Mouse (Mus musculus): ENCODE data around the gene Gm498. TPM values are rescaled to one million over a fixed set of nuclear protein-coding genes. Genes with fewer than 3 reads are reported as not detected.

Gene Gm498
- not detected in 2 replicates for total RNA-seq (2014; rRNA removed)
- polyA plus RNA-seq (2015; fragmentation: Nextera tagmentation; extraction: Ambion mirVana), result not detected in 2 replicates

GRCm38 (mm10) chr7:143866538-143866937 lies at the start of gene Gm498:
Gm498 (plus strand) TSS chr7:143866838.
- H3K27ac ChIP-seq, result no peak within 1 kb of the TSS
- no peaks in the 10 kb centered on the region for H3K4me1 ChIP-seq (ENCODE audit: insufficient read depth, low read length)
- no peak within 1 kb of the TSS for H3K4me2 ChIP-seq (ENCODE audit: low read depth, low read length)
- ATAC-seq (no peak), DNase-seq (ENCODE audit: low spot score) (no peak)
- H3K9me3 ChIP-seq (ENCODE audit: low read length), result no peaks in the 10 kb centered on the region
- no peak within 1 kb of the TSS for H3K4me3 ChIP-seq (ENCODE audit: low read length)
- TF ChIP-seq CTCF (IDR thresholded peaks at IDR 0.05; ENCODE audit: low read depth), result no peak
- no peaks in the 10 kb centered on the region for H3K27me3 ChIP-seq (ENCODE audit: insufficient read depth, low read length)
- no peak within 1 kb of the TSS for H3K9ac ChIP-seq (replicated peaks; ENCODE audit: low read length)
- 70% methylated on average over 2 of the region's 2 CpGs for whole genome bisulfite sequencing
- no peaks in the 10 kb centered on the region for H3K36me3 ChIP-seq (ENCODE audit: insufficient read depth, low read length)

- H3K4me2 ChIP-seq (ENCODE audit: low read depth, low read length), result no peak overlapping the region
- no peaks in the 10 kb centered on the region for H3K27me3 ChIP-seq (ENCODE audit: insufficient read depth, low read length)
- H3K27ac ChIP-seq, result no peak overlapping the region
- TF ChIP-seq CTCF (IDR thresholded peaks at IDR 0.05; ENCODE audit: low read depth), result no peak
- 86% methylated on average over 4 of the region's 4 CpGs for whole genome bisulfite sequencing
- peaks cover 16% of the 10 kb centered on the region; the same call in 1 of the 2 replicates for H3K36me3 ChIP-seq (ENCODE audit: insufficient read depth, low read length)
- H3K9me3 ChIP-seq (ENCODE audit: low read length), result no peaks in the 10 kb centered on the region
- ATAC-seq (no peak), DNase-seq (ENCODE audit: low spot score) (no peak)
- H3K4me3 ChIP-seq (ENCODE audit: low read length), result no peak overlapping the region
- H3K9ac ChIP-seq (replicated peaks; ENCODE audit: low read length), result no peak overlapping the region
- peaks cover 8% of the 10 kb centered on the region; the same call in 1 of the 2 replicates for H3K4me1 ChIP-seq (ENCODE audit: insufficient read depth, low read length)
These were observed 47.4 kb upstream of the Gm498 start for GRCm38 (mm10) chr7:143819201-143819600.

DNA sequence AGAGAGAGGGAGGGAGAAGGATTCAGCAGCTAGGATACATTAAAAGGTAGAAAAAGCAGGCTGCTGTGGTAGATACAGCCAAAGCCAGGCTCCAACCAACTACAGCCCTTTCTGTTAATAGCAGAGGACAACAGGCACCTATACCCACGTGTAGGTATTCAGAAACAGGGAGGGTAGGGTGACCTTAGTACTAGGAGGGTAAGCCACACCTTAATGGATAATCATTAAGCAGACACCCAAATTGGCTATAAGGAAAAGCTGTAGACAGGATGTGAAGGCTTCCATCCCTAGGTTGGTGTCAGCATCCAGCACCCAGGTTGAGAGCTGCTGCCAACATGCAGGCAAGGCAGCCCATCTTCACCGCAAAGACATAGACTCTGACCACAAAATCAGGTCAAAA lies 45.4 kb upstream of the Gm498 start:
- Histone ChIP-seq H3K36me3 (ENCODE audit: insufficient read depth, low read length) (peaks cover under 1% of the 10 kb centered on the region; the same call in 1 of the 2 replicates), H3K4me1 (ENCODE audit: insufficient read depth, low read length) (peaks cover 8% of the 10 kb centered on the region; the same call in 1 of the 2 replicates), H3K9ac (replicated peaks; ENCODE audit: low read length) (no peak overlapping the region), H3K4me3 (ENCODE audit: low read length) (no peak overlapping the region), H3K9me3 (ENCODE audit: low read length) (no peaks in the 10 kb centered on the region), H3K4me2 (ENCODE audit: low read depth, low read length) (no peak overlapping the region), H3K27me3 (ENCODE audit: insufficient read depth, low read length) (no peaks in the 10 kb centered on the region), H3K27ac (no peak overlapping the region)
- DNase-seq (ENCODE audit: low spot score) (no peak), ATAC-seq (no peak)
- WGBS, result 91% methylated on average over 2 of the region's 2 CpGs
- TF ChIP-seq CTCF (IDR thresholded peaks at IDR 0.05; ENCODE audit: low read depth), result no peak

GRCm38 (mm10) chr7:143822375-143823265 lies 44.0 kb upstream of the Gm498 start, which contains the start of the genes Nadsyn1 and Dhcr7:
Nadsyn1 (minus strand) TSS chr7:143822849.
Dhcr7 (plus strand) TSS chr7:143823145.
- no peaks in the 10 kb centered on the region for H3K9me3 ChIP-seq (ENCODE audit: low read length)
- under 1% methylated on average over 38 of the region's 40 CpGs for WGBS
- peak within 1 kb of the TSS; percentile 59 for H3K4me3 ChIP-seq (ENCODE audit: low read length)
- peak within 1 kb of the TSS; percentile 62 for H3K27ac ChIP-seq
- H3K4me2 ChIP-seq (ENCODE audit: low read depth, low read length), result peak within 1 kb of the TSS; percentile 74
- H3K27me3 ChIP-seq (ENCODE audit: insufficient read depth, low read length), result no peaks in the 10 kb centered on the region
- H3K4me1 ChIP-seq (ENCODE audit: insufficient read depth, low read length), result peaks cover 8% of the 10 kb centered on the region; the same call in 1 of the 2 replicates
- peak; percentile 99 for ATAC-seq
- peak; percentile 99 for DNase-seq (ENCODE audit: low spot score)
- TF ChIP-seq CTCF (IDR thresholded peaks at IDR 0.05; ENCODE audit: low read depth), result no peak
- H3K36me3 ChIP-seq (ENCODE audit: insufficient read depth, low read length), result no peaks in the 10 kb centered on the region; the same call in 1 of the 2 replicates
- H3K9ac ChIP-seq (replicated peaks; ENCODE audit: low read length), result peak within 1 kb of the TSS; percentile 74

GRCm38 (mm10) chr7:143823266-143823605 lies 43.4 kb upstream of the Gm498 start:
- Histone ChIP-seq H3K9ac (replicated peaks; ENCODE audit: low read length) (peak overlapping the region; percentile 74), H3K4me3 (ENCODE audit: low read length) (peak overlapping the region; percentile 59), H3K27me3 (ENCODE audit: insufficient read depth, low read length) (no peaks in the 10 kb centered on the region), H3K27ac (peak overlapping the region; percentile 59; the same call in 1 of the 2 replicates), H3K36me3 (ENCODE audit: insufficient read depth, low read length) (no peaks in the 10 kb centered on the region; the same call in 1 of the 2 replicates), H3K4me2 (ENCODE audit: low read depth, low read length) (peak overlapping the region; percentile 74), H3K4me1 (ENCODE audit: insufficient read depth, low read length) (peaks cover 8% of the 10 kb centered on the region; the same call in 1 of the 2 replicates), H3K9me3 (ENCODE audit: low read length) (no peaks in the 10 kb centered on the region)
- ATAC-seq, result no peak
- 0 out of 2 replicates have a peak, but pooled peaks have one; percentile 18 for TF ChIP-seq CTCF (IDR thresholded peaks at IDR 0.05; ENCODE audit: low read depth)
- no peak for DNase-seq (ENCODE audit: low spot score)
- 83% methylated on average over 4 of the region's 4 CpGs for WGBS

DNA sequence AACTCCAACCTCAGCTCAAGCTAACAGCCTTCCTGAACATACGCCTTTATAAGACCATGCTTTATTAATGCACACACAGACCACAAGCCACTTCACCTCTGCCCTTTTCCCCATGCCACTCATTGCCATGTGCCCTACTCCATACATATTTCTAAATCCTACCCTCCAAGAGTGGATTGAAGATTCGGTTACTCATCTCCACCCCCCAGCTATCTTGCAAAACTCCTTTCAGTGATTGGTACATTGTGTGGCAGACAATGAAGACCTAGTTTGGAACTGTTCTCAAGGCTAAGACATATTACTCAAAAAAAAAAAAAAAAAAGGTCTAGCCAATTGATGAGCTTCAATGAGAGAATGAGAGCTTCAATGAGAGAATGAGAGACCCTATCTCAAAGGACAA lies 39.7 kb upstream of the Gm498 start:
- Histone ChIP-seq H3K4me2 (ENCODE audit: low read depth, low read length) (no peak overlapping the region), H3K9me3 (ENCODE audit: low read length) (no peaks in the 10 kb centered on the region), H3K4me1 (ENCODE audit: insufficient read depth, low read length) (peaks cover 13% of the 10 kb centered on the region), H3K9ac (replicated peaks; ENCODE audit: low read length) (no peak overlapping the region), H3K27ac (no peak overlapping the region), H3K36me3 (ENCODE audit: insufficient read depth, low read length) (no peaks in the 10 kb centered on the region), H3K27me3 (ENCODE audit: insufficient read depth, low read length) (no peaks in the 10 kb centered on the region), H3K4me3 (ENCODE audit: low read length) (no peak overlapping the region)
- 94% methylated on average over 2 of the region's 2 CpGs for WGBS
- TF ChIP-seq CTCF (IDR thresholded peaks at IDR 0.05; ENCODE audit: low read depth), result no peak
- no peak for DNase-seq (ENCODE audit: low spot score)
- no peak for ATAC-seq

Measured in hindbrain, postnatal 0 days (tissue).